Mouse (Mus musculus): ENCODE data around the gene Cenpp. TPM values are rescaled to one million over a fixed set of nuclear protein-coding genes. Genes with fewer than 3 reads are reported as not detected.

The Cenpp gene
- polyA plus RNA-seq, 1 experiment from 2014 or later: 33.2 TPM

DNA sequence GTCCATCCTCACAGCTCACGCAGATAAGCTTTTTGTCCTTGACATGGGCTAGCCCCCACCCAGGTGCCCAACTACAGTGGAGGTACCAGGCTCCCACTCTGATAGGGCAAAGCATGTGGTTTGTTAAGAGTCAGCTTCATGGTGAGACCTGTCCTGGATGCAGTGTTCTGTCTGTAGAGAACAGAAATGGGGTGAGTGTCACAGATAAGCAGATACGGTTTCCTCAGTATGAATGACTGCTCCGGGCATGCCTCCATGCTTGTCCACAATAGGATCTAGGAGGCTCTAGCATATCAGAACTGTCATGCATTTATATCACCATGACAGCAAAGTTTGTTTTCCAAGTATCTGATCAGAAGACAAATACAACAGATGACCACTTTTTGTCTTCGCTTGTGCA is 186.7 kb downstream of the Cenpp start:
- WGBS: 93% methylated on average over 4 of the region's 4 CpGs
- H3K4me3 ChIP-seq (ENCODE audit: low read length): no peak overlapping the region
- H3K4me2 ChIP-seq (ENCODE audit: low read depth, low read length): no peak overlapping the region
- no peak overlapping the region for H3K27ac ChIP-seq (ENCODE audit: low read length)
- peaks cover 6% of the 10 kb centered on the region for H3K36me3 ChIP-seq (ENCODE audit: control insufficient read depth, insufficient read depth, low read length)
- no peaks in the 10 kb centered on the region for H3K27me3 ChIP-seq (ENCODE audit: control insufficient read depth, insufficient read depth, low read depth, low read length)
- ATAC-seq (ENCODE audit: low read depth): no peak
- peaks cover 8% of the 10 kb centered on the region; the same call in 1 of the 2 replicates for H3K4me1 ChIP-seq (replicated peaks; ENCODE audit: control insufficient read depth, insufficient read depth, low read length)
- H3K9ac ChIP-seq (ENCODE audit: low read length): no peak overlapping the region
- no peaks in the 10 kb centered on the region for H3K9me3 ChIP-seq (ENCODE audit: control insufficient read depth, low read length)

DNA sequence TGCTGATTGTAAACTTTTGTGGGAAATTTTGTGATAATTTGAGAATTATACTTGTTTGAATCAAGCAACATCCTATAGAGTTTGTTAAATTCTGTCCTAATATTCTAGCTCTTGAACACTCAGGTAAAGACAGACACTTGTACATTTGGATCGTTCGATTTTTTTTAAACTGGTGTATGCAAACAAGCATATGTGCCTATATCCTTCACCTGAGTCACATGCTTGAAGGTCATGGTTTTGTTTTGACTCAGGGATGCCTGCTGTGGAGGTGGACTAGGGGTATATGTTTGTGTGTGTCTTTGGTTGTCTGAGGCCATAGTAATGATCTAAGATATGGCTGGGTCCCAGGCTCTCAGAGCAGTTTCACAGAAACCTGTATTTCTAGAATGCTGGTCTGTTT is 189.7 kb downstream of the Cenpp start:
- H3K27ac ChIP-seq (ENCODE audit: low read length): no peak overlapping the region
- H3K4me2 ChIP-seq (ENCODE audit: low read depth, low read length): no peak overlapping the region
- peaks cover 3% of the 10 kb centered on the region for H3K4me1 ChIP-seq (replicated peaks; ENCODE audit: control insufficient read depth, insufficient read depth, low read length)
- no peak overlapping the region for H3K9ac ChIP-seq (ENCODE audit: low read length)
- peaks cover 6% of the 10 kb centered on the region for H3K36me3 ChIP-seq (ENCODE audit: control insufficient read depth, insufficient read depth, low read length)
- ATAC-seq (ENCODE audit: low read depth): no peak
- 95% methylated on average over 2 of the region's 2 CpGs for WGBS
- H3K27me3 ChIP-seq (ENCODE audit: control insufficient read depth, insufficient read depth, low read depth, low read length): no peaks in the 10 kb centered on the region
- no peak overlapping the region for H3K4me3 ChIP-seq (ENCODE audit: low read length)
- H3K9me3 ChIP-seq (ENCODE audit: control insufficient read depth, low read length): no peaks in the 10 kb centered on the region

DNA sequence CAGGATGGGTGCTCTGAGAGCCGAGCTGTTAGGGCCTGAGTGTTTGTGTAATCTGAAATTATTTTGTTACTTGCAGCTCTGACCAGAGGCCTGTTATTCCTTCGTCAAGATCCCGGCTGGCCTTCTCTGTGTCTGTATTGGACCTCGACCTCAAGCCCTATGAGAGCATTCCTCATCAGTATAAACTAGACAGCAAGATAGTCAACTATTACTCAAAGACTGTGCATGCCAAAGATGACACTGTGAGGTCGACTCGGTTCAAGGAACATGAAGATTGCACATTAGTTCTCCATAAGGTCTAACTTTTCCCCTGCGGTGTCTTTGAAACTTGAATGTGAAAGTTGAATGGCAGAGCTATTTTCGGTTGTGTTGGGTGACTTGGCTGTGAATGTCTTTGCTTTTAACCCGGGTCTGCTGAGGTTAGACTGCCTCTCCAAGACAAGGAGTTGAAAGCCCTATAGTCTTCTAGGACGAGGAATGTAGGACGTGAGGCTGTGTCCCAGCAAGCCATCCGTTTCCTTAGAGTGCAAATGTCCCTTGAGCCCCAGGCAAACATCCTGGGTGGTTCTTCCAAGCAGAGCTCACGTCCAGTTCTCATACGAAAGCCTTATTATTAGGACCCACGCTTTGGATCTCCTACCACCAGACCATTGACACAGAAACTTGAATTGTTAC is 191.0 kb downstream of the Cenpp start:
- WGBS: 69% methylated on average over 15 of the region's 15 CpGs
- Histone ChIP-seq H3K9ac (ENCODE audit: low read length) (no peak overlapping the region), H3K4me1 (replicated peaks; ENCODE audit: control insufficient read depth, insufficient read depth, low read length) (peaks cover 3% of the 10 kb centered on the region), H3K27me3 (ENCODE audit: control insufficient read depth, insufficient read depth, low read depth, low read length) (no peaks in the 10 kb centered on the region), H3K9me3 (ENCODE audit: control insufficient read depth, low read length) (no peaks in the 10 kb centered on the region), H3K27ac (ENCODE audit: low read length) (peak overlapping the region; percentile 71), H3K36me3 (ENCODE audit: control insufficient read depth, insufficient read depth, low read length) (peaks cover 6% of the 10 kb centered on the region), H3K4me2 (ENCODE audit: low read depth, low read length) (no peak overlapping the region), H3K4me3 (ENCODE audit: low read length) (no peak overlapping the region)
- ATAC-seq (ENCODE audit: low read depth): peak; percentile 85

DNA sequence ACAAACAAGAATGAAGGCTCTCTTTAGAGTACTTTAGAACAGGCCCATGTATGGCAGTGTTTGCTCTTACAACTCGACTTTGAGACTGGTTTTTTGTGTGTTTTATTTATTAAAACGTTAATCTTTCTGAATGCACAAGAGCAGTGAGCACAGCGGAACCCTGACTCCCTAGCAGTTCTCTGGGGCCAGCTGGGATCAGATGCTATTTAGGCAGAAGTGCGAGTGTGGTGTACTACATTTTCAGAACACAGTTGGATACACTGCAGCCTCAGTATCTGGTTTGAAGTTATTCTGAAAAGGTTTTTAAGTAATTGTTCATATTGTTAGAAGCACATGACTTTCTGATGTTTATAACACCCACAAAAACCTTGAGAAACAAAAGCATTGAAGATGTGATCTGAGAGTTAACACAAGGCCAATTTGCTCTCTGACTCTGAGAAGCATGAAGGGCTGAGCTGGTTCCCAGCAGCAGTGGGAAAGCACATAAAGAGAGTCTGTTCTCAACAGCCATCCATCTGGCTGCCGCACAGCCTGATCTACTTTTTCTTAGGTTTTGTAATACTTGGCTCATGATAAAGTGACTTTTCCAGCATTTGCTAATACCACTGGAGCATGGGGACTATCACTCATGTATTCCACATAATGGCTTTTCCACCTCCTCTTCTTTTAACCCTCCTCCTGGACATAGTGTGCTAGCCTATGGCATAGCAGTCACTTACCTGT is 191.7 kb downstream of the Cenpp start:
- ATAC-seq (ENCODE audit: low read depth): peak; percentile 71
- Histone ChIP-seq H3K27ac (ENCODE audit: low read length) (peak overlapping the region; percentile 71), H3K27me3 (ENCODE audit: control insufficient read depth, insufficient read depth, low read depth, low read length) (no peaks in the 10 kb centered on the region), H3K9me3 (ENCODE audit: control insufficient read depth, low read length) (no peaks in the 10 kb centered on the region), H3K36me3 (ENCODE audit: control insufficient read depth, insufficient read depth, low read length) (peaks cover 6% of the 10 kb centered on the region), H3K4me3 (ENCODE audit: low read length) (no peak overlapping the region), H3K9ac (ENCODE audit: low read length) (no peak overlapping the region), H3K4me2 (ENCODE audit: low read depth, low read length) (no peak overlapping the region), H3K4me1 (replicated peaks; ENCODE audit: control insufficient read depth, insufficient read depth, low read length) (no peaks in the 10 kb centered on the region; the same call in 1 of the 2 replicates)
- 62% methylated on average over 5 of the region's 5 CpGs for WGBS

DNA sequence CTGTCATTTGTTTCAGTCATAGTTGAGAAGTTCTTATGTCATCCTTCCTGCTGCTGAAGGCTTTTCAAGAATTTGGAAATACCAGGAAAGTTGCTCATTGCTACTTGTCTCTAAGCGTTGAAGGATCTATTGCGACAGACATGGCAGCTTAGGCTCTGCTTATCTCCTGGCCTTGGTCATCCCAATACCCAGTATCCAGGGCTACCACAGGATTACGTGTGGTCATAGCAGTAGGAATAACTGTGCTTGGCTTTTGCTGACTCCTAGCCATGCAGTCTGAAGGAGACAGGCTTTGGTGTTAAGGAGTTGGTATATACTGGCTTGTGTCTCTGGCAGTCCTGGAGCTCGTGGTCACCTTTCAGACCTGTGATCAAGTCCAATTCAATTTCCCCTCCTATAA is 192.3 kb downstream of the Cenpp start:
- H3K4me1 ChIP-seq (replicated peaks; ENCODE audit: control insufficient read depth, insufficient read depth, low read length): no peaks in the 10 kb centered on the region; the same call in 1 of the 2 replicates
- no peak overlapping the region for H3K4me3 ChIP-seq (ENCODE audit: low read length)
- H3K4me2 ChIP-seq (ENCODE audit: low read depth, low read length): no peak overlapping the region
- no peaks in the 10 kb centered on the region for H3K27me3 ChIP-seq (ENCODE audit: control insufficient read depth, insufficient read depth, low read depth, low read length)
- ATAC-seq (ENCODE audit: low read depth): 0 out of 2 replicates have a peak, but pooled peaks have one; percentile 12
- peak overlapping the region; percentile 71 for H3K27ac ChIP-seq (ENCODE audit: low read length)
- H3K36me3 ChIP-seq (ENCODE audit: control insufficient read depth, insufficient read depth, low read length): peaks cover 6% of the 10 kb centered on the region
- 76% methylated on average over 4 of the region's 4 CpGs for WGBS
- H3K9me3 ChIP-seq (ENCODE audit: control insufficient read depth, low read length): no peaks in the 10 kb centered on the region
- H3K9ac ChIP-seq (ENCODE audit: low read length): no peak overlapping the region

DNA sequence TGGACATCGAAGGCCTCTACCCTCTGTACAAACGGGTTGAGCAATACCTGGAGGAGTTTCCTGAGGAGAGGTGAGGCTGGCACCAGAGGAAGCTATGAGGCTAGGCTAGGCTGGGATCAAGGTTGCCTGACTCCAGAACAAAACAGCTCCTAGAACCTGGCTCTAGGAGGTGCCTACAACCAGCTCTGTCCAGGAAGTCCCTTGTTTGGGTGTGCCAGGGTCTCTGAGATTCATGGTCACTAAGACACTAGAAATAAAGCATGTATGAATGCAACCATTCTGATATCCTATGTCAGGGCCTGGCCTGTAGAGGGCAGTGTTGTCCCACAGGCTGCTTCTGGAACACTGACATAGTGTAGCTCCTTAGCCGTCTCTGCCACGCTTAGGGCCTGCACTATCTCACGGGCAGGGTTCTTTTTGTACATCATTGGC is 203.3 kb downstream of the Cenpp start:
- Histone ChIP-seq H3K27me3 (ENCODE audit: control insufficient read depth, insufficient read depth, low read depth, low read length) (no peaks in the 10 kb centered on the region), H3K9me3 (ENCODE audit: control insufficient read depth, low read length) (no peaks in the 10 kb centered on the region), H3K4me3 (ENCODE audit: low read length) (no peak overlapping the region), H3K4me1 (replicated peaks; ENCODE audit: control insufficient read depth, insufficient read depth, low read length) (no peaks in the 10 kb centered on the region), H3K9ac (ENCODE audit: low read length) (no peak overlapping the region), H3K4me2 (ENCODE audit: low read depth, low read length) (no peak overlapping the region), H3K27ac (ENCODE audit: low read length) (no peak overlapping the region), H3K36me3 (ENCODE audit: control insufficient read depth, insufficient read depth, low read length) (peaks cover 6% of the 10 kb centered on the region; the same call in 1 of the 2 replicates)
- 34% methylated on average over 5 of the region's 5 CpGs for WGBS
- ATAC-seq (ENCODE audit: low read depth): peak; percentile 89

DNA sequence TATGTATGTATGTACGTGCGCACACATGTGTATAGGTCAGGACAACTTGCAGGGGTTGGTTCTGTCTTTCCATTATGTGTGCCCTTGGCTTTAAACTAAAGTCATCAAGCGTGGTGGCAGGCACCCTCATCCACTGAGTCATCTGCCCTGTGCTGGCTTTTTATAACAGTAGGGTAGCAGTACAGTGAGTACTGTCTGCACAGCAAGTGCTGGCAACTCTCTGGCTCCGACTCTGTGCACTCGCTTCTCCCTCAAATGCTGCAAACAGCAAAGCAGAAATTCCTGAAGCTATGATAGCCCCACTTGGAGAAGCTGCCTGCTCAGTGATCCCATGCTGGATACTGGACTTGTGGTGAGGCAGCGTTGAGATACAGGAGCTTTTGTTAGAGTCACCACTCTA is 208.1 kb downstream of the Cenpp start:
- WGBS: 95% methylated on average over 6 of the region's 6 CpGs
- H3K36me3 ChIP-seq (ENCODE audit: control insufficient read depth, insufficient read depth, low read length): peaks cover 8% of the 10 kb centered on the region
- no peak overlapping the region for H3K4me2 ChIP-seq (ENCODE audit: low read depth, low read length)
- no peaks in the 10 kb centered on the region for H3K27me3 ChIP-seq (ENCODE audit: control insufficient read depth, insufficient read depth, low read depth, low read length)
- H3K4me1 ChIP-seq (replicated peaks; ENCODE audit: control insufficient read depth, insufficient read depth, low read length): peaks cover under 1% of the 10 kb centered on the region
- no peak for ATAC-seq (ENCODE audit: low read depth)
- no peaks in the 10 kb centered on the region for H3K9me3 ChIP-seq (ENCODE audit: control insufficient read depth, low read length)
- H3K4me3 ChIP-seq (ENCODE audit: low read length): no peak overlapping the region
- no peak overlapping the region for H3K27ac ChIP-seq (ENCODE audit: low read length)
- no peak overlapping the region for H3K9ac ChIP-seq (ENCODE audit: low read length)

DNA sequence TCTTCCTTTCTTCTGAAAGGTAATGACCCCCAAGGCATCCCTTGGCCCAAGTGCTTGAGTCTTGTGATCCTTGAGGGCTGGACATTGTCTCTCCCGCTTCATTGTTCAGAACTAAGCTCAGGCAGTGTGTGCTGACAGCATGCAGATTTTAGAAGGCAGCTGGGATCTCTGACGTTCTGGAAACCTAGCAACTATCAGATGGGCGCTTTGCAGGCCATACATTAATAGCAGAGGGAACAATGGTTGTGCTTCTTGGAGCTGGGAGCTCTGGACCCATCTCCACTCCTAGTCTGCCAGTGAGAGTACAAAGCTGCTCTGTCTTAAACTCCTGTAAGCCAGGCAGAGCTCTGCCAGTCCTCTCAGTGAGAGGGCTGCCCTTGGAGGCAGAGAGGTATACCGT is 216.4 kb downstream of the Cenpp start:
- peaks cover 3% of the 10 kb centered on the region for H3K4me1 ChIP-seq (replicated peaks; ENCODE audit: control insufficient read depth, insufficient read depth, low read length)
- peaks cover 12% of the 10 kb centered on the region for H3K36me3 ChIP-seq (ENCODE audit: control insufficient read depth, insufficient read depth, low read length)
- peak; percentile 56 for ATAC-seq (ENCODE audit: low read depth)
- H3K9me3 ChIP-seq (ENCODE audit: control insufficient read depth, low read length): no peaks in the 10 kb centered on the region
- no peaks in the 10 kb centered on the region for H3K27me3 ChIP-seq (ENCODE audit: control insufficient read depth, insufficient read depth, low read depth, low read length)
- WGBS: 66% methylated on average over 4 of the region's 4 CpGs
- H3K27ac ChIP-seq (ENCODE audit: low read length): no peak overlapping the region
- no peak overlapping the region for H3K9ac ChIP-seq (ENCODE audit: low read length)
- no peak overlapping the region for H3K4me2 ChIP-seq (ENCODE audit: low read depth, low read length)
- no peak overlapping the region for H3K4me3 ChIP-seq (ENCODE audit: low read length)

DNA sequence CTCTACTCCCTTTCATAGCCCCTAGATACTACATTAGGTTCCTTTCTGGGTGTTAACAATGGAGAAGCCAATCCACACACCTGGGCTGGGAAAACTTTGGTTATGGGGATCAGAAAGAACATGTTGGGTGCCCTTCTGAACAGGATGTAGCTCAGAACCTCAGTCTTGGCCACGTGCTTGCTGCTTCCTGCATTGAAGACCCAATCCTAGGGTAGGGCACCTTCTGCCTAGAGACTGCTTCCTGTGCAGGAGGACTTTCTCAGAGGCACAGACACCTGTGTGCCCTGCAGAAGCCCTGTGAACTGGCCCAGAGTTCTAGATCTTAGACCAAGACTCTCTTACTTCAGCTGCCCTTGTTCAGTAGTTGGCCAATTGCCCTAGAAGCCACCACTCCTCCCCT is 216.8 kb downstream of the Cenpp start:
- ATAC-seq (ENCODE audit: low read depth): no peak
- Histone ChIP-seq H3K36me3 (ENCODE audit: control insufficient read depth, insufficient read depth, low read length) (peaks cover 12% of the 10 kb centered on the region), H3K27me3 (ENCODE audit: control insufficient read depth, insufficient read depth, low read depth, low read length) (no peaks in the 10 kb centered on the region), H3K9me3 (ENCODE audit: control insufficient read depth, low read length) (no peaks in the 10 kb centered on the region), H3K4me3 (ENCODE audit: low read length) (no peak overlapping the region), H3K4me1 (replicated peaks; ENCODE audit: control insufficient read depth, insufficient read depth, low read length) (peaks cover 3% of the 10 kb centered on the region), H3K9ac (ENCODE audit: low read length) (no peak overlapping the region), H3K27ac (ENCODE audit: low read length) (no peak overlapping the region), H3K4me2 (ENCODE audit: low read depth, low read length) (no peak overlapping the region)
- WGBS: 68% methylated on average over 1 of the region's 1 CpGs
